Mouse (Mus musculus): ENCODE results near the gene Eif3f. TPM values are rescaled to one million over a fixed set of nuclear protein-coding genes. Genes with fewer than 3 reads are reported as not detected.

Eif3f gene
- polyA plus RNA-seq, 1 experiment, result 96.9 TPM

DNA sequence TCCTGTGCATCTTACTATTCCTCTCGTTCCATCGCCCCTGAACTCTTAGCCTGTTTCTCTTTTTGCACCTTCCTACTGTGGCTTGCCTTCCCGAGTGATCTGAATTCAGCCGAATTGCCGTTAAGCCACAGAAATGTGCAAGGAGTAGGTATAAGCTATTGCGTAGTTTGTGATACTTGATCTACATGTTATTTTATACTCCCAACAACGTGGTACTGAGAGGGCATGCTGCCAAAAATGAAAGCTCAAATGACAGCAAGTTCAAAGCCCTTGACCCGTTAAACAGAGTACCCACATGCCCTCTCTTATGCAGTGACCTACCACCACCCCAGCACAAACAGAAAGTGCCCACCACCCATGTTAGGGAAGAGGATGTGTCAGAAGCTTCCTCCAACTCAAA, 619 bp downstream of the Eif3f start:
- no peaks in the 10 kb centered on the region; the same call in 1 of the 2 replicates for H3K27me3 ChIP-seq (ENCODE audit: control insufficient read depth, insufficient read depth, low read length)
- TF ChIP-seq CTCF (IDR thresholded peaks at IDR 0.05; ENCODE audit: borderline replicate concordance, insufficient read depth, low read depth, low read length) (no peak), POLR2A (IDR thresholded peaks at IDR 0.05; ENCODE audit: borderline replicate concordance, insufficient read depth, low read length) (no peak)
- no peak overlapping the region for H3K27ac ChIP-seq (ENCODE audit: insufficient read depth, low read length)
- peak overlapping the region; percentile 96 for H3K4me3 ChIP-seq (replicated peaks; ENCODE audit: insufficient read depth, low read depth, low read length)
- WGBS, result 3% methylated on average over 8 of the region's 8 CpGs
- peaks cover 10% of the 10 kb centered on the region for H3K4me1 ChIP-seq (ENCODE audit: control insufficient read depth, insufficient read depth, low read length)
- DNase-seq, result no peak

DNA sequence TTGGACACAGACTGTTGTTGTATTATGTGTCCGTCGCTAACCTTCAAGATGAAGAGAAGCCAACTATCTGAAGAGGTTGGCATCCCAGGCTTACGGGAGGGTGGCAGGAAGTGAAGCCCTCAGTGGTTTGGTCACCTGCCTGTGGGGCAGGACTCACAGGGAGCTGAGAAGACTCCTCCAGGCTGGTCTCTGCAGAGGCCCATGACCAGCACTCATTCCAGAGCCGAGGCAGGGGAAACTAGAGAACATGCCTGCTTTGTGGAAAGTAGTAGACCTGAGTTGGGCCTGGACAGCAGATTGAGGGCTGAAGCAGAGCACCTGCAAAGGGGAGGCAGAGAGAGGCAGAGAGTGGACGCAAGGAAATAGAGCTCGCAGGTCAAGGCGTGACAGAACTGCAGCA, 1.2 kb downstream of the Eif3f start:
- DNase-seq, result no peak
- TF ChIP-seq CTCF (IDR thresholded peaks at IDR 0.05; ENCODE audit: borderline replicate concordance, insufficient read depth, low read depth, low read length) (no peak), POLR2A (IDR thresholded peaks at IDR 0.05; ENCODE audit: borderline replicate concordance, insufficient read depth, low read length) (no peak)
- peak overlapping the region; percentile 96 for H3K4me3 ChIP-seq (replicated peaks; ENCODE audit: insufficient read depth, low read depth, low read length)
- H3K4me1 ChIP-seq (ENCODE audit: control insufficient read depth, insufficient read depth, low read length), result peaks cover 10% of the 10 kb centered on the region
- H3K27ac ChIP-seq (ENCODE audit: insufficient read depth, low read length), result no peak overlapping the region
- H3K27me3 ChIP-seq (ENCODE audit: control insufficient read depth, insufficient read depth, low read length), result no peaks in the 10 kb centered on the region; the same call in 1 of the 2 replicates
- WGBS, result 74% methylated on average over 7 of the region's 7 CpGs

DNA sequence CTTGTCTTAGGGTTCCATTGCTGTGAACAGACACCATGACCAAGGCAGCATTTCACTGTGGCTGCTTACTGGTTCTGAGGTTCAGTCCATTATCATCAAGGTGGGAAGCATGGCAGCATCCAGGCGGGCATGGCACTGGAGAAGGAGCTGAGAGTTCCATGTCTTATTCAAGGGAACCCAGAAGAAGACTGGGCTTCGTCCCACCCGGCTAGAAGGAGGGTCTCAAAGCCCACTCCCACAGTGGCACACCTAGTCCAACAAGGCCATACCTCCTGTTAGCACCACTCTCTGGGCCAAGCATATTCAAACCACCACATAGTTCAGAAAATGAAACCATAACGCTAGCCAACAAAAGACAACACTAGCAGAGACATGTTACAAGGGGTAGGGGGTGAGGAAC, 2.4 kb downstream of the Eif3f start:
- DNase-seq, result no peak
- 94% methylated on average over 4 of the region's 4 CpGs for WGBS
- TF ChIP-seq CTCF (IDR thresholded peaks at IDR 0.05; ENCODE audit: borderline replicate concordance, insufficient read depth, low read depth, low read length) (no peak), POLR2A (IDR thresholded peaks at IDR 0.05; ENCODE audit: borderline replicate concordance, insufficient read depth, low read length) (no peak)
- H3K27ac ChIP-seq (ENCODE audit: insufficient read depth, low read length), result no peak overlapping the region
- H3K4me3 ChIP-seq (replicated peaks; ENCODE audit: insufficient read depth, low read depth, low read length), result no peak overlapping the region
- H3K4me1 ChIP-seq (ENCODE audit: control insufficient read depth, insufficient read depth, low read length), result peaks cover 10% of the 10 kb centered on the region
- no peaks in the 10 kb centered on the region; the same call in 1 of the 2 replicates for H3K27me3 ChIP-seq (ENCODE audit: control insufficient read depth, insufficient read depth, low read length)

DNA sequence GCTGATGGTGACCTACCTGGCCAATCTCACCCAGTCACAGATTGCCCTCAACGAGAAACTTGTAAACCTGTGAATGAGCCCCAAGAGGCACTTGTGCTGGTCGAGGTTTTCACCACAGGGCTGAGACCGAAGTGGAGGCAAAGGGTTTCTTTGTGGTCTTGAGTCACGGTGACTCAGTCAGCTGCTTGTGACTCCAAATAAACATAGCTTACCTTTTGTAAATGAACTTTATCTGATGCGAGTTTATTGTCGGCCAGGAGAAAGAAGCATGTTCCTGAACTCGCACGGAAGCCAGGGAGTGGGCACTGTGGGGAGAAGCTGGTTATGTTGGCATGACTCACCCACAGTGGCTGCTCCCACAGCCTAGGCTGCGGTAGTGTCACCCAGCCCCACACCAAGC, 7.2 kb downstream of the Eif3f start:
- Histone ChIP-seq H3K27me3 (ENCODE audit: control insufficient read depth, insufficient read depth, low read length) (no peaks in the 10 kb centered on the region), H3K27ac (ENCODE audit: insufficient read depth, low read length) (no peak overlapping the region), H3K4me3 (replicated peaks; ENCODE audit: insufficient read depth, low read depth, low read length) (no peak overlapping the region), H3K4me1 (ENCODE audit: control insufficient read depth, insufficient read depth, low read length) (no peaks in the 10 kb centered on the region; the same call in 1 of the 2 replicates)
- TF ChIP-seq POLR2A (IDR thresholded peaks at IDR 0.05; ENCODE audit: borderline replicate concordance, insufficient read depth, low read length) (no peak), CTCF (IDR thresholded peaks at IDR 0.05; ENCODE audit: borderline replicate concordance, insufficient read depth, low read depth, low read length) (no peak)
- DNase-seq, result no peak
- 93% methylated on average over 9 of the region's 9 CpGs for WGBS

DNA sequence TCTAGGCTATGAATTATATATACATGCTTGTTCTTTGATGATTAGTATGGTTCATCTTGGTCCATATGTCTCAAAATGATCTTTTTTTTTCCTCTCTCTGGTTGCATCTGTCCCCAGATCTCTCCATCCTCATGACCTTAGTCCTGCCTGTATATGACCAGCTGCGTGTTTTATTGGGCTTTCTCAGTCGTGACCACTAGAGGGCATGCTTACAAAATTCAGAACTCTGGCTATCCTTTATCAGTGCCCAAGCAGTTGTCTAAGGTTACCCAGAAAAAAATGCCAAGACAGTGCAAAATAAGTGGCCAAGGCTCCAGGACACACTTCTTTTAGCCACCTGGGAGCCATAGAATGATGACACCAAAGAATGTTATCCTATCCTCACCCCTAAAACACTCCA, 9.8 kb downstream of the Eif3f start:
- no peak for TF ChIP-seq POLR2A (IDR thresholded peaks at IDR 0.05; ENCODE audit: borderline replicate concordance, insufficient read depth, low read length)
- TF ChIP-seq CTCF (IDR thresholded peaks at IDR 0.05; ENCODE audit: borderline replicate concordance, insufficient read depth, low read depth, low read length), result peak; percentile 55; the same call in 1 of the 2 replicates
- no peaks in the 10 kb centered on the region for H3K4me1 ChIP-seq (ENCODE audit: control insufficient read depth, insufficient read depth, low read length)
- no peak overlapping the region for H3K4me3 ChIP-seq (replicated peaks; ENCODE audit: insufficient read depth, low read depth, low read length)
- 0% methylated on average over 2 of the region's 2 CpGs for WGBS
- DNase-seq, result peak; percentile 48 to 59
- H3K27me3 ChIP-seq (ENCODE audit: control insufficient read depth, insufficient read depth, low read length), result no peaks in the 10 kb centered on the region
- H3K27ac ChIP-seq (ENCODE audit: insufficient read depth, low read length), result no peak overlapping the region

DNA sequence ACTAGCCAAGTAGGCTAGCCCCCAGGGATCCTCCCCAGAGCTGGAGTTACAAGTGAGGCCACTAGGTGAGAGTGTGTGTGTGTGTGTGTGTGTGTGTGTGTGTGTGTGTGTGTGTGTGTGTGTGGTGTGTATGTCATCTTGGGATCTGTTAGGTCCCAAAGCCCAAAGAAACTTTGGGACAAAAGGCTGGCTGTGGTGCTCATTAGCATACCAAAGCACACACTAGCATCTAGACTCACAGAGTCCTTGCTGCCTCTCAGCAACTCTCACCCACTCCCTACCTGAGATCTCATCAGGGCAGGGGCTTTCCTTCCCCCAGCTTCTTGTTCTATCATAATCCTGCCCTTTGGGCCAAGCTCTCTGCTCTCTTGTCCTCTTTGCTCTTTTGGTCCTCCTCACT, 14.4 kb downstream of the Eif3f start:
- H3K4me3 ChIP-seq (replicated peaks; ENCODE audit: insufficient read depth, low read depth, low read length), result no peak overlapping the region
- TF ChIP-seq CTCF (IDR thresholded peaks at IDR 0.05; ENCODE audit: borderline replicate concordance, insufficient read depth, low read depth, low read length) (no peak), POLR2A (IDR thresholded peaks at IDR 0.05; ENCODE audit: borderline replicate concordance, insufficient read depth, low read length) (no peak)
- H3K27ac ChIP-seq (ENCODE audit: insufficient read depth, low read length), result no peak overlapping the region
- no peaks in the 10 kb centered on the region for H3K27me3 ChIP-seq (ENCODE audit: control insufficient read depth, insufficient read depth, low read length)
- H3K4me1 ChIP-seq (ENCODE audit: control insufficient read depth, insufficient read depth, low read length), result no peaks in the 10 kb centered on the region
- no peak for DNase-seq

DNA sequence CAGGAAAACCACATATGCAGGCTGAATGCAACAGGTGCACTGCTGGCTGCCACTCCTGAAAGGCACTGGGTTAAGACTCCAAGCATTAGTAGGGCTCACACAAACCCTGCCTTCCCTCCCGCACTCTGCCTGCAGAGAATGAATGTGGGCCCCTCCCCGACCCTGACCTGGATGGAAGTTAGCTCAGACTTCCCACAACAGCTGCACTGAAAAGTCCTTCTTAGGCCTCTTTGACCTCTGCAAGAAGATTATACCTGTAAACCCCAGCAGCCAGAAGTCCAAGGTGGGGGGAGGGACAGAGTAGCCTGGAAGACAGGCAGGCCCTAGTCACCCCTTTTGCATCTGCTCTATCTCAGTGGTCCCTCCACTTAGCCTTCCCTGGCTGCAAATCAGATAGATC, 15.1 kb downstream of the Eif3f start:
- H3K27me3 ChIP-seq (ENCODE audit: control insufficient read depth, insufficient read depth, low read length), result no peaks in the 10 kb centered on the region
- no peaks in the 10 kb centered on the region for H3K4me1 ChIP-seq (ENCODE audit: control insufficient read depth, insufficient read depth, low read length)
- TF ChIP-seq POLR2A (IDR thresholded peaks at IDR 0.05; ENCODE audit: borderline replicate concordance, insufficient read depth, low read length) (no peak), CTCF (IDR thresholded peaks at IDR 0.05; ENCODE audit: borderline replicate concordance, insufficient read depth, low read depth, low read length) (no peak)
- no peak overlapping the region for H3K4me3 ChIP-seq (replicated peaks; ENCODE audit: insufficient read depth, low read depth, low read length)
- 57% methylated on average over 2 of the region's 2 CpGs for WGBS
- DNase-seq, result no peak
- no peak overlapping the region for H3K27ac ChIP-seq (ENCODE audit: insufficient read depth, low read length)

DNA sequence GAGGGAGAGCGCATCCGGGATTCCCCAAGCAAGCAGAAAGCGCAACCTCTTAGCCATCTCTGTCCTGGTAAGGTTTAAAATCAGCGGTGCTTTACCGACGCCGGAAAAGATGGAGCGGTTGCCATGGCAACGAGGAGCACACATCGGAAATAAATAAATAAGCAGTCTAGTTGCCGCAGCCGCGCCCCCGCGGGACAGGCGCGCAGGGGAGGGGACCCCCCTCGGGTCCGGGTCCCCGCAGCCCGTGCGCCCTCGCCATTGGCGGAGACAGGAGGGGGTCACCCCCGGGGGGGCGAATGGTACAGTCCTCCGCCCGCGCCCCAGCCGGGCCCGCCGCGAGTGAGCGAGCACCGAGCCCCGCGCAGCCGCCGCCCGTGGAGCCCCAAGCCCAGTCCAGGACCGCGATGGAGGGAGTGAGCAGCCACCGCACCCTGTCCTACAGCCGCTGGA, 16.1 kb downstream of the Eif3f start, which contains the start of gene Tub:
Gene Tub (plus strand): TSS at position 27 of the 450 bp plus-strand sequence.
- WGBS, result under 1% methylated on average over 44 of the region's 44 CpGs
- DNase-seq, result peak; percentile 76 to 77
- H3K27me3 ChIP-seq (ENCODE audit: control insufficient read depth, insufficient read depth, low read length), result no peaks in the 10 kb centered on the region

More for the DNA sequence above, 16.1 kb downstream of the Eif3f start, which contains the start of gene Tub:
- Histone ChIP-seq H3K4me1 (ENCODE audit: control insufficient read depth, insufficient read depth, low read length) (no peaks in the 10 kb centered on the region), H3K4me3 (replicated peaks; ENCODE audit: insufficient read depth, low read depth, low read length) (peak within 1 kb of the TSS; percentile 70), H3K27ac (ENCODE audit: insufficient read depth, low read length) (peak within 1 kb of the TSS; percentile 11; the same call in 1 of the 2 replicates)
- no peak for TF ChIP-seq CTCF (IDR thresholded peaks at IDR 0.05; ENCODE audit: borderline replicate concordance, insufficient read depth, low read depth, low read length)
- TF ChIP-seq POLR2A (IDR thresholded peaks at IDR 0.05; ENCODE audit: borderline replicate concordance, insufficient read depth, low read length), result no peak
